Mouse (Mus musculus): ENCODE results near the gene Gm8265.
"Not testable (repeated sequence)": the region's sequence is repeated elsewhere in the genome, so short reads cannot be mapped to it uniquely, and the experiment has no call there.

Gm8265 gene

GRCm38 (mm10) chr14:5632928-5633327 lies at the start of gene Gm8265:
Gene Gm8265, minus strand, starts transcription at chr14:5633028.
- not testable (repeated sequence) for DNase-seq (ENCODE audit: low spot score)
